Mouse (Mus musculus): ENCODE results near the gene Nup214.

- no peak for TF ChIP-seq POLR2A (IDR thresholded peaks at IDR 0.05; ENCODE audit: borderline replicate concordance, control insufficient read depth, low read depth, low read length)
- no peak for TF ChIP-seq CTCF (IDR thresholded peaks at IDR 0.05; ENCODE audit: control insufficient read depth, insufficient read depth, low read length)
Measured at GRCm38 (mm10) chr2:32051791-32052190, 77.6 kb downstream of the Nup214 start.
